Mouse (Mus musculus) liver, embryonic 13.5 days (tissue): ENCODE data around the gene Syt16. TPM values are rescaled to one million over a fixed set of nuclear protein-coding genes. Genes with fewer than 3 reads are reported as not detected.

Source experiments
- ATAC-seq: fragments of 200-750 bp; cut with Nextera tagmentation; 2 replicates; pipeline ENCODE4 v1.8.0; 2017; ENCODE audit warnings: low read depth, mild to moderate bottlenecking, moderate number of reproducible peaks, moderate library complexity
- DNase-seq: peaks from one replicate; pipeline ENCODE4 v3.0.0; 2022
- H3K27ac ChIP-seq: fragments of 300-500 bp; sonication (generic); 2 replicates; pipeline ENCODE4 v1.5.1; 2015; ENCODE audit warnings: moderate library complexity, mild to moderate bottlenecking, inconsistent platforms
- H3K27me3 ChIP-seq: fragments of 300-500 bp; sonication (generic); 2 replicates; pipeline ENCODE4 v1.6.1; 2015; ENCODE audit warnings: mild to moderate bottlenecking, inconsistent platforms
- H3K36me3 ChIP-seq: fragments of 300-500 bp; sonication (generic); 2 replicates; pipeline ENCODE4 v1.6.1; 2015; ENCODE audit warnings: mild to moderate bottlenecking, inconsistent platforms
- H3K4me1 ChIP-seq: fragments of 300-500 bp; sonication (generic); replicated peaks from 2 replicates; pipeline ENCODE4 v1.6.1; 2015; ENCODE audit warnings: inconsistent platforms
- H3K4me2 ChIP-seq: fragments of 300-500 bp; sonication (generic); 2 replicates; pipeline ENCODE4 v1.6.1; 2015; ENCODE audit warnings: inconsistent platforms, mild to moderate bottlenecking, moderate library complexity
- H3K4me3 ChIP-seq: fragments of 300-500 bp; sonication (generic); replicated peaks from 2 replicates; pipeline ENCODE4 v1.5.1; 2015; ENCODE audit warnings: mild to moderate bottlenecking, inconsistent platforms
- H3K9ac ChIP-seq: fragments of 300-500 bp; sonication (generic); 2 replicates; pipeline ENCODE4 v1.6.1; 2015; ENCODE audit warnings: mild to moderate bottlenecking, inconsistent platforms
- H3K9me3 ChIP-seq: fragments of 300-500 bp; sonication (generic); replicated peaks from 2 replicates; pipeline ENCODE4 v1.6.1; 2016; ENCODE audit warnings: inconsistent platforms
- WGBS: fragments of 180-500 bp; shearing (Covaris S2); methylation state at CpG from one replicate; pipeline ENCODE4 v1.1.7; 2015; ENCODE audit not compliant: insufficient replicate concordance; 5-methylcytosine and 5-hydroxymethylcytosine counted together
- polyA plus RNA-seq: library from polyadenylated mRNA; unstranded; fragments of >200 nt; fragmentation: Nextera tagmentation; extraction: Ambion mirVana; gene quantifications from 2 replicates; pipeline ENCODE4 v1.2.1, GENCODE M21; 2015

Gene Syt16
- polyA plus RNA-seq, 1 experiment from 2014 or later: 0.09 TPM

DNA sequence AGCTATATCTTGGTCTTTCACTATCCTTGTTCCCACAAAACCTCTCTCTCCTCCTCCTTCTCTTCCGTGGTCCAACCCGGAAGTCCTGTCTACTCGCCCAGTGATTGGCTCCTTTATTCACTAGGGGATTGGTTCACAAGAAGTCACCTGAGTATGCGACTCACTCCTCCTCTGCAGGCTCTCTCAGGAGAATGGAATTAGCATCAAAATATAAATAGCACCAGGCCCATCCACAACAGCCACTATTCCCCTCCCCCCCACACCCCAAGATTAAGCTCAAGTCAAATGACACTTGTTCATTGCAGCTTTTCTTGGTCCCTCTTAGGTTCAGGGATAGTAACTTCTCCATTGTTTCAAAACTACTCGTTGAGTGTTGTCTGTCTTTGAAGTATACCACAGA lies 324.5 kb downstream of the Syt16 start:
- Histone ChIP-seq H3K9ac (no peak overlapping the region), H3K4me1 (no peaks in the 10 kb centered on the region), H3K9me3 (no peaks in the 10 kb centered on the region), H3K27ac (no peak overlapping the region), H3K36me3 (no peaks in the 10 kb centered on the region), H3K27me3 (no peaks in the 10 kb centered on the region), H3K4me3 (no peak overlapping the region), H3K4me2 (no peak overlapping the region)
- 52% methylated on average over 5 of the region's 5 CpGs for WGBS
- ATAC-seq (no peak), DNase-seq (no peak)

Other genes starting within 250 kb of the Syt16 start
- gene Hif1a, start 96.3 kb upstream of the Syt16 start, polyA plus RNA-seq: 15.2 and 20.2 TPM in 2 replicates
- 3.5 and 5.5 TPM in 2 replicates for gene Gm49321, start 60.0 kb upstream of the Syt16 start, polyA plus RNA-seq
- 5.4 and 7.5 TPM in 2 replicates for gene Snapc1, start 33.2 kb upstream of the Syt16 start, polyA plus RNA-seq